Mouse (Mus musculus) liver, embryonic 11.5 days (tissue): ENCODE results near the gene Ccnh. TPM values are rescaled to one million over a fixed set of nuclear protein-coding genes. Genes with fewer than 3 reads are reported as not detected.

Experiments used
- ATAC-seq: fragments of 200-750 bp; cut with Nextera tagmentation; replicated peaks from 2 replicates; pipeline ENCODE4 v1.8.0; 2017; ENCODE audit warnings: moderate number of reproducible peaks, mild to moderate bottlenecking, moderate TSS enrichment, moderate library complexity; ENCODE audit not compliant: low FRiP score
- DNase-seq: peaks from one replicate; pipeline ENCODE4 v3.0.0-alpha.2; 2017; ENCODE audit warnings: low spot score
- H3K27ac ChIP-seq: fragments of 300-500 bp; sonication (generic); 2 replicates; pipeline ENCODE4 v1.5.1; 2014; ENCODE audit warnings: mild to moderate bottlenecking, low read depth, low read length, control low read depth
- H3K27me3 ChIP-seq: fragments of 300-500 bp; sonication (generic); replicated peaks from 2 replicates; pipeline ENCODE4 v1.6.1; 2014; ENCODE audit warnings: low read length, mixed read lengths; ENCODE audit not compliant: control insufficient read depth, insufficient read depth
- H3K36me3 ChIP-seq: fragments of 300-500 bp; sonication (generic); 2 replicates; pipeline ENCODE4 v1.6.1; 2014; ENCODE audit warnings: mild to moderate bottlenecking, low read length, moderate library complexity, mixed read lengths; ENCODE audit not compliant: control insufficient read depth, insufficient read depth
- H3K4me1 ChIP-seq: fragments of 300-500 bp; sonication (generic); replicated peaks from 2 replicates; pipeline ENCODE4 v1.6.1; 2014; ENCODE audit warnings: low read length, mixed read lengths; ENCODE audit not compliant: control insufficient read depth, insufficient read depth
- H3K4me2 ChIP-seq: fragments of 300-500 bp; sonication (generic); 2 replicates; pipeline ENCODE4 v1.6.1; 2014; ENCODE audit warnings: mild to moderate bottlenecking, control low read depth, moderate library complexity
- H3K4me3 ChIP-seq: fragments of 300-500 bp; sonication (generic); 2 replicates; pipeline ENCODE4 v1.5.1; 2014; ENCODE audit warnings: low read depth, low read length, control low read depth
- H3K9ac ChIP-seq: fragments of 300-500 bp; sonication (generic); 2 replicates; pipeline ENCODE4 v1.6.1; 2014; ENCODE audit warnings: low read depth, low read length, control low read depth
- H3K9me3 ChIP-seq: fragments of 300-500 bp; sonication (generic); 2 replicates; pipeline ENCODE4 v1.6.1; 2016; ENCODE audit warnings: low read length, inconsistent platforms, mixed read lengths; ENCODE audit not compliant: control insufficient read depth
- WGBS: fragments of 180-500 bp; shearing (Covaris S2); extraction: QIAGEN DNeasy Blood & Tissue Kit; methylation state at CpG from one replicate; pipeline ENCODE4 v1.1.7; 2014; 5-methylcytosine and 5-hydroxymethylcytosine counted together
- polyA plus RNA-seq: library from polyadenylated mRNA; unstranded; fragments of >200 nt; fragmentation: Nextera tagmentation; extraction: Ambion mirVana; gene quantifications from 2 replicates; pipeline ENCODE4 v1.2.1, GENCODE M21; 2014

The Ccnh gene
- polyA plus RNA-seq, 1 experiment from 2014 or later = 109 TPM

GRCm38 (mm10) chr13:85207493-85207892 lies 18.3 kb downstream of the Ccnh start:
- H3K27me3 ChIP-seq = no peaks in the 10 kb centered on the region
- no peak overlapping the region for H3K27ac ChIP-seq
- H3K4me1 ChIP-seq = no peaks in the 10 kb centered on the region
- no peak overlapping the region for H3K9ac ChIP-seq
- H3K9me3 ChIP-seq = no peaks in the 10 kb centered on the region
- H3K4me3 ChIP-seq = no peak overlapping the region
- ATAC-seq = no peak
- peaks cover 7% of the 10 kb centered on the region; the same call in 1 of the 2 replicates for H3K36me3 ChIP-seq
- 72% methylated on average over 2 of the region's 2 CpGs for WGBS
- DNase-seq = no peak
- H3K4me2 ChIP-seq = no peak overlapping the region

DNA sequence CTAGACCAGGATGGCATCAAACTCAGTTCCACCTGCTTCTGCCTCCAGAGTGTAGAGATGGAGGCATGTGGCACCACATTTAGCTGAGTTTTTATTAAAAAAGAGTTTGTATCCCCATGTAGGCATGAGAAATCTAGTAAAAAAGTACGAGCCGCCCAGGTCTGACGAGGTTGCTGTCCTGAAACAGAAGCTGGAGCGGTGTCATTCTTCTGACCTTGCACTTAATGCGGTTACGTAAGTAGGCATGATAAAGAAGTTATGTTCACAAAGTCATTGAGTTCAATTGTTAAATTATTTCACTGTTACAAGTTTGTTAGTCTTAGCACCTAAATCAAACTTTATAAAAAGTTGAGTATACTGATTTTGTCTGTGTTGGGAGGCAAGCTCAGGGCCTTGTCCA lies 19.4 kb downstream of the Ccnh start:
- 93% methylated on average over 6 of the region's 6 CpGs for WGBS
- Histone ChIP-seq H3K27me3 (no peaks in the 10 kb centered on the region), H3K9ac (no peak overlapping the region), H3K4me3 (no peak overlapping the region), H3K27ac (no peak overlapping the region), H3K4me1 (no peaks in the 10 kb centered on the region), H3K4me2 (no peak overlapping the region), H3K36me3 (peaks cover 5% of the 10 kb centered on the region; the same call in 1 of the 2 replicates), H3K9me3 (no peaks in the 10 kb centered on the region)
- ATAC-seq (no peak), DNase-seq (no peak)

GRCm38 (mm10) chr13:85210353-85210752 lies 21.1 kb downstream of the Ccnh start:
- Histone ChIP-seq H3K36me3 (peaks cover 2% of the 10 kb centered on the region; the same call in 1 of the 2 replicates), H3K9ac (no peak overlapping the region), H3K4me3 (no peak overlapping the region), H3K4me2 (no peak overlapping the region), H3K4me1 (no peaks in the 10 kb centered on the region), H3K27me3 (no peaks in the 10 kb centered on the region), H3K27ac (no peak overlapping the region), H3K9me3 (no peaks in the 10 kb centered on the region)
- DNase-seq = no peak
- 82% methylated on average over 1 of the region's 1 CpGs for WGBS
- no peak for ATAC-seq

GRCm38 (mm10) chr13:85218656-85219055 lies 29.4 kb downstream of the Ccnh start:
- Histone ChIP-seq H3K4me1 (no peaks in the 10 kb centered on the region), H3K4me3 (no peak overlapping the region), H3K9me3 (no peaks in the 10 kb centered on the region), H3K27ac (no peak overlapping the region), H3K9ac (no peak overlapping the region), H3K4me2 (no peak overlapping the region), H3K27me3 (no peaks in the 10 kb centered on the region), H3K36me3 (0 out of 2 replicates have a peak, but pooled peaks cover 2% of the 10 kb centered on the region)
- ATAC-seq (no peak), DNase-seq (no peak)
- 71% methylated on average over 4 of the region's 4 CpGs for WGBS

- Histone ChIP-seq H3K27me3 (no peaks in the 10 kb centered on the region), H3K4me1 (no peaks in the 10 kb centered on the region), H3K27ac (no peak overlapping the region), H3K9ac (no peak overlapping the region), H3K4me3 (no peak overlapping the region), H3K9me3 (no peaks in the 10 kb centered on the region), H3K36me3 (0 out of 2 replicates have a peak, but pooled peaks cover 3% of the 10 kb centered on the region), H3K4me2 (no peak overlapping the region)
- no peak for ATAC-seq
- no peak for DNase-seq
- WGBS = 83% methylated on average over 7 of the region's 7 CpGs
Observed at GRCm38 (mm10) chr13:85238760-85239159, 49.6 kb downstream of the Ccnh start.

Other genes with a start within 250 kb of the Ccnh start
- 26.6 and 30.8 TPM in 2 replicates for gene Rasa1, start 99.7 kb downstream of the Ccnh start, polyA plus RNA-seq